Mouse (Mus musculus) forelimb bud, embryonic 11.5 days (tissue): ENCODE data around the gene Pex10.
"Not testable (repeated sequence)": the region's sequence is repeated elsewhere in the genome, so short reads cannot be mapped to it uniquely, and the experiment has no call there.

Experiments used
- DNase-seq: peaks from one replicate; pipeline ENCODE4 v3.0.0-alpha.2; 2012; ENCODE audit warnings: low read depth, low spot score

Pex10 gene

DNA sequence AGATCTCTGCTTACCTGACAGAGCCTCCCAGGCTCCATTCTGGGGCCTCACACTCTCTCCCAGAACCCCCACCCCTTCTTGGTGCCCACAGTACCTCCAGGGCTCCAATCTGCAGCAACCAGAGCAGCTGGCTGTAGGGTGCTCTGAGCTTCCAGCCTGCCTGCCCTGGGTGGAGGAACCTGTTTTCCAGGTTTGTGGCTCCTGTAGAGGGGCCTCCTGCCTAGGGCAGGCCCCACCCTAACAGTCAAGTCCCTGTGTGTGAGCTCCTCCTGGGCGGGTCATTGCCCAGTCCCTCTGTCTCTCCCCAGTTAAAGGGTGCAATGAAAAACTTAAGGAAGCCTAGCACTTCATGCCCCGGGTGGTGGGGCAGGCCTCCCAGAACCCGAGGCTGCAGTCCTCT is 2.9 kb upstream of the Pex10 start:
- peak; percentile 29 for DNase-seq

DNA sequence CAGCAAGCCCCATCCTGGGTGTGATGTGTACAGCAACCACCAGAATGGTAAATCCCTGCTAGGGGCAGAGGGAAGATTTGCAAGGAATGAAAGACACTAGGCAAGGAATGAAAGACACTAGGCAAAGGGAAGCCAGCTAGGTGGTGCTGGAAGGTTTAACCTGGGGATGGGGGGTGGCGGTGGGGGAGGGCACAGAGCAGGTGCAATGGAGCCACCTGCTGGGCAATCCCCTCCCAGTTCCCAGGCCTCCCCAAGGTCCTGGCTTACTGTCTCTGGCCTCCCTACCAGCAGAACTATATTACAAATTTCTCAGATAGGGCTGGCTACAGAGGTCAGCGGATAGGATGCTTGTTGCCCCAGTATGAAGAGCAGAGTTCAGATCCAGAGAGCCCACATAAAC is 2.3 kb upstream of the Pex10 start:
- DNase-seq, result no peak

DNA sequence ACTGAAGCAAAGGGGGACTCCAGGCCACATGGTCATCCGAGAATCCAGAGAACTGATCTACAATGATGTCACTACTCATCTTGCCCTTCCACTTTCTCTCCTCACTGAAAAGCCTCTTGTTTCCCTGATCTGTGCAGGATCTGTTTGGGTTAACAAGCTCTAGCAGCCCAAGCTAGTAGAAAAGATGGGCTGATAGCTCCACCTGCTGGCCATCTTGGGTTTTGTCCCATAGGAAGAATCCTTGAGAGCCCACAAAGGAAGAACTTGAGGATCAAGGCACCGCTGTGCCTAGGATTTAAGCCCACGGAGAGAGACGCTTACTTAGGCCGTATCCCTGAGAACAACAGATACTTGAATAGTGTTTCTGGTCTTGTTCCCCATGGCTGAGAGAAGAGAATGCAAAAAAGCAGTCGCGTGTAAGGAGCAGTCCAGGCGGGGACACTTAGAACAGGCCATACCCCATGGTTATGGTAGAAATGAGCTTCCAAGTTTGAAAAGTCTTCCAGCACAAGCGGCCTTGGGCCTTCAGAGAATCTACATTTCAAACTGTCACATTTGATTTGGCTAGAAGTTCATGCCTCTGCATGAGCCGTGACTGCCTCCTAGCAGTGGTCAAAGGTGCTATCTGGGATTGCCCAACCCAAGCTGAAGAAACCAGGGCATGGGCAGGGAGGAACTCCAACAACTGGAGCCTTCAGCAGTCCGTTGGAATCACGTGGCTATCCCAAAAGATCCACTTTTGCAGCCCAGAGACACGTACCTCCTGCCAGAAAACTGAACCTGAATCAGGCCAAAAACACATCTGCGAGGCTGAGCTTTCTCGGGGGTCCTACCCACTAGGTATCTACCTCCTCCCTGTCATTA is 614 bp upstream of the Pex10 start:
- peak; percentile 96 for DNase-seq

DNA sequence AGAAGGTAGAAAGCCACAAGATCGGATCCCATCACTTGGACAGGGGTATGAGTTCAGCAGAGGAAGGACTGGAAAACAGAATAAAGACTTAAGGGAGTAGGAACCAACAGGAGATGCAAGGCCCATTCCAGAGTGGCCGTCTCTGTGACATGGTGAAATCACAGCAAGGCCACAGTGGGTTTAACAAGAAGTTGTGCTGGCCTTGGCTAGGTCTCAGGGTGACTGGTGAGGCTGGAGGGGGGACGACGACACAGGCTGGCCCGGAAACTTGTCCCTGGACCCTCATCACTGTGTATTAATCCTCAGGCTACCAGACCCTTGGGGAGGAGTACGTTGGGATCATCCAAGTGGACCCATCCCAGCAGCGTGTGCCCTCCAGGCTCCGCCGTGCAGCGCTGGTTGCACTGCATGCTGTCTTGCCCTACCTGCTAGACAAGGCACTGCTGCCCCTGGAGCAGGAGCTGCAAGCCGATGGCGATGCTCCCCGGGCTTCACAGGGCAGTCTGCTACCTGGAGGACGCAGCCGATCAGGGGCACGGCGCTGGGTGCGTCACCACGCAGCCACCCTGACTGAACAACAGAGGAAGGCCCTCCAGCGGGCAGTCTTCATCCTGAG is 1.6 kb downstream of the Pex10 start:
- no peak for DNase-seq

DNA sequence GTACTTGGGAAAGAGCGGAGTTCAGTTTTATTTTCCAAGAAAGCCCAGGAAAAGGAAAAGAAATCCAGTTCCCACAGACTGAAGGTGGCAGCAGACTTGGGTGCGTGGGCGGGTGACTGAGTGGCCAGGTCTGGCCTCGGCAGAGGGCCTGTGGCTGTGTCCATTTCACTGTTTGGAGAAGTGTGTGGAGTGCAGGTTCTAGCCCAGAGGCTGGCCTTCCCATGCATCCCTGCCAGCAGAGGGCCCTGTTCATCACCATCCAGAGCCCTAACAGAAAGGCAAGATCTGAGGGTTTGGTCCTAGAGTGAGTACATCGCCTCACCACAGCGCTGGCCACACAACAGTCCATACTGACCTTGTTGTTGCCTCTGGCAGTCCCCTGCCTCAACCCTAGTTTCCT is 2.4 kb downstream of the Pex10 start:
- DNase-seq, result no peak

DNA sequence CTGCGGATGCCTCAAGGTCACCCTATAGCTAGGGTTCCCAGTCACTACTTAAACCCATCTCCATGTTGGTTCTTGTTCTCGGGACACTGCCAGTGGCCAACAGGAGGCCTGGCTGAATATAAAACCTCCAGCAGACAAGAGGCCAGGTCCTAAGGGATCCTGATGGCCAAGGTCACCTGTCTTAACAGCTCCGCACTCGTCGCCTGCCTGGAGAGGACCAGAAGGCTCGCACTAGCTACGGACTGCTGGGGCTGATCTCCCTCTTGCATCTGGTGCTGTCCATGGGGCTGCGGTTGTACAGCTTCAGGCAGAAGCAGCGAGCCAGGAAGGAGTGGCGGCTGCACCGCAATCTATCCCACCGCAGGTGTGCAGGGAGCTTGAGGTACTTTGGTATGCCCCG is 3.4 kb downstream of the Pex10 start:
- DNase-seq, result no peak

DNA sequence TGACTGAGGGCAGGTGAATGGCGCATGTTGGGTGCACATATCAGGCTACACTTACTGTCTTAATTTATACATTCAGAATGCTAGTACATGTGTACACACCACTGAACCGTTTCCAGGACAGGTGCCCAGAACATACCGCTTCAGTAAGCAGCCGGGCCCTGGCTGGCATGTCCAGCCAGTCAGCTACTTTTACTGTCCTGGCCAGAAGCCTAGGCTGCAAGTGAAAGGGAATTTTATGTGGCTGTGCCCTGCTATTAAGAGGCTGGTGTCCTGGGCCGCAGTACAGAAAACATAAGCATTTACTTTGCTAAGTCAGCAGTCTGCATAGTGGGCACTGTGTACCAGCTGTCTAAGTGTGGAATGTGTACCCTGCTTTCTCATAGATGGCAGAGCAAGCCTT is 4.1 kb downstream of the Pex10 start:
- no peak for DNase-seq

DNA sequence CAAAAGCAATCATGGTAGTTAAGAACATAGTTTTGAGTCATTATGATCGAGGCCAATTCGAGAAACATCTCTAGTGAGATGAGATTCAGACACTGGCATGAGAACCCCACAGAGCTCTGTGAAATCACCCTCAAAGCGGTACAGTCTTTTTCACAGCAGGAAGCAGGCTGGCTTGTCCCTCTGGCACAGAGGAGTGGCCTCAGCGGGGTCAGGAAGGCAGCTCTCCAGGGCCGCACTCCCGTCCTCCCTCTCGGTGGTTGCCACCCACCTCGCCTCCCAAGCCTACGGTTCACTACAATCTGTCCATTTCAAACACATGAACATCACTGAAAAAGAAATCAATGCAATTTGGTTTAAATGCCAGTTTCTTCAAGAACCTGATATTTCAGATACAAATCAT is 7.6 kb downstream of the Pex10 start:
- DNase-seq, result no peak

DNA sequence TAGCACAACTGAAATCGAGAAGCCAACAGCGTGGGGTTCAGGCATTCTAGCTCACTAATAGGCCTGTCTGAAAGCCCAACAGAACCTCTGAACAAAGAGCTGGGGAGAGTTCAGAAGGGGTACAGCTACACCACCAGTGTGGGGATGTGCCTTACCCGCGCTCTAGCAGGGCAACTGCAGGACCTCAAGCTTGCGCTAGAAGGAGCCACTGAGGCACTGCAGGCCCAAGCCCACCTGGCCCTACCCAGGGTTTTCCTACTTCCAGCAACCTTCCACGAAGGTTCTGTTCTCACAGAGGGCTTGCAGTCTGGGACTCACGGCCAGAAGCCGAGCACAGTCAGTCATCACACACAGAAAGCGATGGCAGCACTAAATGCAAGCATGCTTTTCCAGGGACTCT is 8.3 kb downstream of the Pex10 start:
- DNase-seq, result no peak

DNA sequence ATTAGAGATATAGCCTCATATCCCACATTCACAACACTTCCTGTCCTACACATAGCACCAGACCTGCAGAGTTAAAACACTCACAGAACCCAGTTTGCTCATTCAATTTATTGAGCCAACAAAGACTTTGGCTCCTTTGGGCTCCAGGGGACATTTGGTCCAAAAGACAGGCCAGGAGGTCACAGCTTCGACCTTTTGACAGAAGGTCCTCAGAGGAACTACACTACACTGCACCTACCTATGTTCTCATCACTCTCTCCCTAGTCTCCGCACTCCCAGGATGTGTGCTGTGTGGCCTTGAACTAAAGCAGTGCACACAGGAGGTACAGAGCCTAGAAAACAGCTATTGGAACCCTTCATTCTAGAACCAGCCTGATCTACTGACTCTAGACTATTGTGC is 9.0 kb downstream of the Pex10 start:
- no peak for DNase-seq

DNA sequence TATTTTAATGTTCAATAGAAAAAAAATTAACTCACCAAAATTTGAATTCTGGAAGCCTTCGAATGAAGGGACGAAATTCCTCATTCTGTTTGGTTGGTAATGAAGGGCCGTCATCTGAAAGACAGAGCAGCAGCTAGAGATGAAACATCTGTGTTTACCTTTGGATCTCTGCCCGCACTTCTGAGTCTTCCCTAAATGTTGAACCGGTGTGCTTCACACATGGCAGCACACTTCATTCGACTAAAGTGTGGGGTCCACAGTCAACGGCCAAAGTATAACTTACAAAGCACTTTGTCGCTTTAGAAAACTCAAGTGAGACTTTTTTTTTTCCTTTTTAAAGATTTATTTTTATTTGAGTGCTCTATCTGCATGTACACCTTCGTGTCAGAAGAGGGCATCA is 9.9 kb downstream of the Pex10 start:
- no peak for DNase-seq

DNA sequence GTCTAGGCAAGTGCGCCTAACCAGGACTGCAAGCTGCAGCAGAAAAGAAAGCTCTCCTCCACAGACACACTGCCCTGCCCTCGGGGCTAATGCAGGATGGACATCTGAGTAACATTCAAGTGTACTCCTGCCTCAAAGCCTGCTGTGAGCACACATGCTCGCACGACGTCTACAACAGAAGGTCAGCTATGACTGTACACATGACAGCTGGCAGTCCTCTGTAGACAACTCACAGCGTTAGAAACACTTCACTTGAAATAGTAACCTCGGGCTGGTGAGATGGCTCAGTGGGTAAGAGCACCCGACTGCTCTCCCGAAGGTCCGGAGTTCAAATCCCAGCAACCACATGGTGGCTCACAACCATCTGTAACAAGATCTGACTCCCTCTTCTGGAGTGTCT is 12.0 kb downstream of the Pex10 start:
- DNase-seq, result not testable (repeated sequence)

DNA sequence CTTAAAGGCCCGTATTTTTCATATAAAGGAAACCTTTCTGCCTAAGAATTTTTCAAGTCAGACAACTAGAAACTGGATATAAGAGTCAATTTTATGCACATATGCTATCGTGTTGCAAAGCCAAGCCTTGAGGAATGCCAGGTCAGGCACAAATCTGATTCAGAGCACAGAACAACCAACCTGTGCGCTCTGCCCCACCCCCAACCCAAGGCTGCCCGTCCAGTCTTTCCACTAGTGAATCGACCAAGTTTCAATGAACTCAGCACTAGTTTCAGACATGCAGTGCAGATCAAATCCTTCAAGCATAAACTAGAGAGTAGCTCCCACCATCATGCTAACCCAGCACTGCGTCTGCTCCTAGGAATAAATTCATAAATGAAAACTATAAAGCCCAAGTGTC is 12.8 kb downstream of the Pex10 start:
- no peak for DNase-seq

DNA sequence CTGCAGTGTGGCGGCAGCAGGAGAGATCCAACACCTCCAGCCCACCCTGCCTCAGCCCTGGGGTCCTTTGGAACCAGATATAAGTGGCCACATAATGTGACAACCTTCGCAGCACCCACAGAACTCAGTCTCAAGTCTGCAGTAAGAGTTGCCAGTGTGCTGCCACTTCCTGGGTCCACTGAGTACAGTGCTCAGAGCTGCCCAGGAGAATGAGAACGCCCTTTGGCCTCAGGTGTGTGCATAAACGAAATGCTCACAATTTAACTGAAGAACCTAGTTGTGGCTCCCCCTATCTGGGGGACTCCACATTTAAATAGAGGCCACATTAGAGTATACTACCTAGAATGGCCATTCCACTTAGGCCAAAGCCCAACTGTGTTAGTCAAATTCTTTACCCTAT is 16.7 kb downstream of the Pex10 start:
- DNase-seq, result no peak

DNA sequence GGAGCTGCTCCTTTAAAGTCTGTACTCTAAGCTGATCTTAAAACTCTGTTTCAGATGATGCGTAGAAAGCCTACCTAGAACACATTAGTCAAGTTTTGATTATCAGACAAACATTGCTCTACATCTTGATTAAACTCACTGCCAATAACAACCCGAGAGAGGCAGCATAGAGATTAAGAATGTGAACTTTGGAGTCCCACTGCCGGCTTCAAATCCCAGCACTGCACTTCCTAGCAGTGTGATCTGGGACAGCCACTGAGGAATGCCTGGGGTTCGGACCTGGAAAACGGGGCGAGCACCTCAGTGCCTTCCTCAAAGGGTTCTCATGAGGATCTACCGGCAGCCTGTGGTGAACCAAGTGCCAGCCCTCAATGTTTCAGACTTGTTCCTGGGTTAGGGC is 17.5 kb downstream of the Pex10 start:
- no peak for DNase-seq

DNA sequence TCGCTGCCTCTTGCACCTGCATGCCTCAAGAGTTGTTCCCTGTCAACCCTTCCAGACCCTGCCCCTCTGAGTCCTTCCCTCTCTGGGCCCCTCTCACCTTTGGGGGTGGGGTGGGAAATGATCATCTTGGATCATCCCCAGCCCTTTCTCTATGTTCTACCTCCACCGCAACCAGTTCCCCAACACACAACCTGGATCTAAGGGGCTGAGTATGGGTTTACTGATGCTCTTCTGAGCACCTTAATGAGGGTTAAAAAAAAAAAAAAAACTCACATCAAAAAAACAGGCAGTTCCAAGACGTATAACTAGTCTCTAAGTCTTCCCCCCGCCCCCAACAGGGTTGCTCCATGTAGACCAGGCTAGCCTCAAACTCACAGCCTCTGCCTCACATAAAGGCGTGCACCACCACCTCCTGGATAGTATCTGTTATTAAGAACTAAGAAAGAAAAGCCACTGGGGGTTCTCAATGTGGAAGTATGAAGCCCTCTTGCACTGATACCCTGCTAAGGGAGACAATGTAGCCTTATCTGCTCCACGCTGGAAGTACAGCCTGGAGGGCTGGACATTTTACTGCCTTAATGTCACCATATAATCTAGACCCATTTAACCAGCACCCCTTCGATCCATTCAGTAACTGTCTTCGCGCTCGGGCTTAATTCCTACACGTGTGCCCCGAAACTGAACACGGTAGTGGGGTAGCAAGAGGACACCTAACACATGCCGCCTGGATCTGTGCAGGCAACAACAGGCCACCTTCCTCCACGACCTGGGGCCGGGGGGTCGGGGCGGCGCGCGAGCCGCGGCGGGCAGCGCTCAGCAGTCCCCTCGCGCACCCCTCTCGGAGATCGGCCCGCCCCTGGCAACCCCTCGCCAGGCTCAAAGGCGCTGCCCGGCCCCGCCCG is 18.6 kb downstream of the Pex10 start:
- DNase-seq, result no peak

DNA sequence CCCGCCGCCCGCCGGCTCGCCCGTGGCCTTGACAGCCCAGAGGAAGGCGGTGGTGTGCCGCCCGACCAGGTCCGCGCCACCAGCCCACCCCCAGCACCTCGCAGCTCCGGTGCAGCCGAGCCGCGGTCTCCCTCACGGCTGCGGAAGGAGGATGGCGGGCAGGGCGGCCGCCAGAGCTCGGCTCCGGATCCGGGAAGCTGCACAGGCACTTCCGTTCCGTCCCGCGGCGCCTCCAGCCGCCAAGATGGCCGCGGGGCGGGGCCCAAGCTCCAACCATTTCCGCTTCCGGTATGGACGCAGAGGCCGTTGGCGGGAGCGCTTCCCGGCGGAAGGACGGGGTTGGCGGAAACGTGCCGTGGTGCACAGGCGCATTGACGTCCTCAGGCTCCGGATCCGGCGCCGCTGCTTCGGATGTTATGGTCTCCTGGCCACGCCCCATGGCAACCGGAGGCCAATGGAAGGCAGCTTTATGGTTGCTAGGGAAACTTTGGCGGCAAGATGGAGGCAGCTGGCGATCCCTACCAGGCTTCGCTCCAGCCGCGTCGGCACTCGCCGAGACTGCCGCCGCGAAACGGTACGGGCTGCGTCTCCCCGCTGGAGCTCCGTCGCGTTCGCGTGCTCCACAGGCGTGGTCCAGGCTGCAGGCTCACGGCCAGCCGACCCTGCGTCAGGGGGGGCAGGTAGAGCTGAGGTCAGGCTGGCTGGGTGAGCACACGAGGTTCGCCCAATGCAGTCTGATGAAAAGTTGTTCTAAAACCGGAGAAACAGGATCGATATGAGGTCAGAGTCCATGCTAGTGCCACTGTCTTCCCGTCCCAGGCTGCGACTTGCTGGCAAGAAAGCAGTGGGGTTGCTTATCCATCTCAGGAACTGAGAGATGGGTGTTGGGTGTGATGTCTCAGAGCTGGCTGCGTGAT is 19.6 kb downstream of the Pex10 start, which contains the start of the genes Rer1 and Morn1:
Gene Rer1 (minus strand): TSS at position 275 of the 917 bp plus-strand sequence.
Gene Morn1 (plus strand): TSS at position 470 of the 917 bp plus-strand sequence.
- DNase-seq, result peak; percentile 100

DNA sequence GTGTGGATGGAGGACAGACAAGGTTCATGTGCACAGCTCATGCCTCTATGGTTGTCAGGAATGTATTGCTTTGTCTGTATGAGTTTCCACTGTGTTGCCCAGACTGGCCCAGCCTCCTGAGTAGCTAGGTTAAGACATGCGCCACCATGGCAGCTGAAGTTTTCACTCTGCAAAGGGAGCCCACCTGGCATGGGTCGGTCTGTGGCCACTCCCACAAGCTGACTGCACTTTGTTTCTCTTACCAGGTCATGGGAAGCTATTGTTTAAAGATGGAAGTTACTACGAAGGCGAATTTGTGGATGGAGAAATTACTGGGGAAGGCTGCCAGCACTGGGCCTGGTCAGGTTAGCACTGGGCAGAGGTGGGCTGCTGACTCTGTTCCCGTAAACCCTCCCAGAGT is 22.4 kb downstream of the Pex10 start:
- no peak for DNase-seq

DNA sequence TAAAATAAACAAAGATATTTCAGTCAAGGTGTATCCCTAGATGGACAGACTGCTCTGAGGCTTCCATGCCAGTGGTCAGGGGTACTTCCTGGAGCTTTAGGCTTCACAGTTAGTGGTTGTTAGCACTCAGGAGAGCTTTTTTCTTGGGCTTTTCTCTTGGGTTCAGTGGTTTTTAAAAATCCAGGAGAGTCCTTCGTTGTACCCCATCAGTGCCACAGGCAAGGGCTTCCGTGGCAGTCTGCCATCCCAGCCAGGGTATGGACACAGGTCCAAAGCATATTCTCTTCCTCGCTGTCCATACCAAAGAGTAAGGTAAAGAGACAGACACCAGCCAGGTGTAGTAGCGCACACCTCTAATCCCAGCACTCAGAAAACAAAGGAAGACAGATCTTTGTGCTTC is 23.3 kb downstream of the Pex10 start:
- no peak for DNase-seq

DNA sequence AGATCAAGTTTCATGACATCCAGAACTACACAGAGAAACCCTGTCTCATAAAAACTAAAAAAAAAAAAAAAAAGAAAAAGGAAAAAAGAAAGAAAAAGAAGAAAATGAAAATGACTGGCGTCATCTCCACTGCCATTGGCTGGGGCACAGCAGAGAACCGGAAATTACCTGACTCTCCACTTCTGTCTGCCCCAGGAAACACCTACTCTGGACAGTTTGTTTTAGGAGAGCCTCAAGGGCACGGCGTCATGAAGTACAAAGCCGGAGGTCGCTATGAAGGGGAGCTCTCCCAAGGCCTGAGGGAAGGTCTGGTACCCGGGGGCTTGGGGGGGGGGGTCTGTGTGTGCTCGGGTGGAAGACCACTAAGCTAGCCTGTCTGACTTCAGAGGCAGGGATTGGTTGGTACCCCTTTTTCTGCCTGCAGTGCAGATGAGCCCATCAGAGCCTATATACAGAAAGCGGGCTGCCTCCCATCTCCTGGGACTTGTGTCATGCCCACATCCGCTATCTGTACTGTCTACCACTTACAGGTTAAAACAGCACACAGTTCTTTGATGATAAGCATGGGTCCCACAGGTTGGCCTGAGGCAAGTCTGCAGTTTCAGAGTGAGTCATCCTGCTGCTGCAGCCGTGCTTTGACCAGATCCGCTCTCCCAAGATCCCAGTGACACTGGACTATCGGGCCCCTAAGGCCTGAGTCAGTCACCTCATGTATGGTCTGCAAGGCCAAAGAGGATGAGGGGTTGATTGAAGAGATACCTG is 24.1 kb downstream of the Pex10 start:
- no peak for DNase-seq
